Mouse (Mus musculus) hindbrain, embryonic 13.5 days (tissue): ENCODE data around the gene Olfr1390. TPM values are rescaled to one million over a fixed set of nuclear protein-coding genes. Genes with fewer than 3 reads are reported as not detected.

ENCODE experiments used
- polyA plus RNA-seq: library from polyadenylated mRNA; unstranded; fragments of >200 nt; fragmentation: Nextera tagmentation; extraction: Ambion mirVana; gene quantifications from 2 replicates; pipeline ENCODE4 v1.2.1, GENCODE M21; 2015

Olfr1390 gene
- polyA plus RNA-seq, 1 experiment from 2014 or later, result not detected

Other genes starting within 250 kb of the Olfr1390 start
- not detected in 2 replicates for gene Olfr1396, start 220.3 kb upstream of the Olfr1390 start, polyA plus RNA-seq
- gene Olfr1395, start 192.9 kb upstream of the Olfr1390 start, polyA plus RNA-seq, result not detected in 2 replicates
- not detected in 2 replicates for gene Olfr1394, start 180.8 kb upstream of the Olfr1390 start, polyA plus RNA-seq
- gene Btnl9, start 148.0 kb upstream of the Olfr1390 start, polyA plus RNA-seq, result 0.05 and 0.10 TPM in 2 replicates
- gene Zfp62, start 131.9 kb upstream of the Olfr1390 start, polyA plus RNA-seq, result 53.4 and 54.6 TPM in 2 replicates
- 31.0 and 34.0 TPM in 2 replicates for gene Mgat1, start 91.0 kb upstream of the Olfr1390 start, polyA plus RNA-seq
- 0.22 TPM in 1 of 2 replicates, not detected in the other for gene Olfr1393, start 56.9 kb upstream of the Olfr1390 start, polyA plus RNA-seq
- gene Olfr1392, start 49.9 kb upstream of the Olfr1390 start, polyA plus RNA-seq, result not detected in 2 replicates
- gene Olfr10, start 30.4 kb upstream of the Olfr1390 start, polyA plus RNA-seq, result not detected in 2 replicates
- gene Olfr1391, start 12.4 kb upstream of the Olfr1390 start, polyA plus RNA-seq, result not detected in 2 replicates
- not detected in 2 replicates for gene Olfr1389, start 87.9 kb downstream of the Olfr1390 start, polyA plus RNA-seq
- gene Olfr1388, start 101.4 kb downstream of the Olfr1390 start, polyA plus RNA-seq, result 0.09 TPM in 1 of 2 replicates, not detected in the other
- gene Olfr1387, start 120.2 kb downstream of the Olfr1390 start, polyA plus RNA-seq, result not detected in 2 replicates
- not detected in 2 replicates for gene Olfr1386, start 129.9 kb downstream of the Olfr1390 start, polyA plus RNA-seq
- not detected in 2 replicates for gene Olfr1385, start 153.9 kb downstream of the Olfr1390 start, polyA plus RNA-seq
- not detected in 2 replicates for gene Olfr1384, start 171.5 kb downstream of the Olfr1390 start, polyA plus RNA-seq
- gene Olfr1383, start 184.5 kb downstream of the Olfr1390 start, polyA plus RNA-seq, result not detected in 2 replicates
- not detected in 2 replicates for gene Olfr1382, start 193.1 kb downstream of the Olfr1390 start, polyA plus RNA-seq
- gene Olfr1381, start 208.3 kb downstream of the Olfr1390 start, polyA plus RNA-seq, result not detected in 2 replicates
- not detected in 2 replicates for gene Olfr1380, start 221.7 kb downstream of the Olfr1390 start, polyA plus RNA-seq